Mouse (Mus musculus): ENCODE data around the gene Tmprss5.

- TF ChIP-seq EP300 (IDR thresholded peaks at IDR 0.05; ENCODE audit: insufficient read depth, low read depth, low read length) = no peak
- peak; percentile 87 for TF ChIP-seq CTCF (IDR thresholded peaks at IDR 0.05)
- TF ChIP-seq POLR2A (IDR thresholded peaks at IDR 0.05; ENCODE audit: insufficient read depth, low read depth, low read length) = no peak
These were observed 29.7 kb upstream of the Tmprss5 start for GRCm38 (mm10) chr9:49051349-49051748.

Data from heart, adult 2 months (tissue).